Mouse (Mus musculus) brain, adult 2 months (tissue): ENCODE measurements around the gene C1qb.

ENCODE experiments used
- DNase-seq: peaks from one replicate; pipeline ENCODE4 v3.0.0; 2011; ENCODE audit warnings: low read depth, low spot score

C1qb gene

GRCm38 (mm10) chr4:136894821-136895220 lies 8.8 kb upstream of the C1qb start:
- no peak for DNase-seq

DNA sequence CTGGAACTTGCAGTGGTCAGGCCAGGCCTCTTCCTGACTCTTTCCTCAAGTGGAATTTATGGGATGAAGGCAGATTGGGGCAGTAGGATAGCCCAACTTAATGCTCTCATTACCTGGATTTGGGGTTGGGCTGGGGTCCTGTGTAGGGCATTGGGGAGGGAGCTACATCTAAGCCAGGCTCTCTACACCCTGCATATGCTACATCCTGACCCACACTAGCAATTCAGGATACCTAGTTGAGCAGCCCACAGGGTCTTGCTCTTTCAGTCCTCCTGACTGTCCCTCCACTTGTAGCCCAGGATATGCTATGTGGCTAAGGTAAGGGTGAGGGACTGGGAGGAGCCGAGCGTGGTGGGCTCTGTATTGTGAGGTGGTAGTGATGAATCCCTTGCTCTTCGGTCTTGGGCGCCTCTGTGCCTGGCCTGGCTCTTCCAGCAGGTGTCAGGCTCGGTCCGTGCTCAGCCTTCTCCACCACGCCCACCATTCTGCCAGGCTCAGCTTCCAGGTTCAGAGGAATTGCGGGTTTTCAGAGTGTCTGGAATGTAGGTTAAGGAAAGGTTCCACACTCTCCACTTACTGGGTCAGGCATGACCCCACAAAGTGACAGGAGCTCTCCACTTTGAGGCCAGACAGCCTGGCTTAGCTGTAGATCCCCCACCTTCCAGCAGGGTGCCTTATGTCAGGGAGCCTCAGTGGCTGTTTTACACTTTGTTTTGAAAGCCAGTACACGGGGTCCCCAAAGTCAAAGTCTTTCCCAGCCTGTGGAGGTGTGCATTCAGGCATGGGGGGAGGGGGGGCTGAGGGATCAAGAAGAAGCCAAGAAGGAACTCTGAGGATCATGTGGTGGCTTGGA lies 7.9 kb upstream of the C1qb start:
- DNase-seq = peak; percentile 71

DNA sequence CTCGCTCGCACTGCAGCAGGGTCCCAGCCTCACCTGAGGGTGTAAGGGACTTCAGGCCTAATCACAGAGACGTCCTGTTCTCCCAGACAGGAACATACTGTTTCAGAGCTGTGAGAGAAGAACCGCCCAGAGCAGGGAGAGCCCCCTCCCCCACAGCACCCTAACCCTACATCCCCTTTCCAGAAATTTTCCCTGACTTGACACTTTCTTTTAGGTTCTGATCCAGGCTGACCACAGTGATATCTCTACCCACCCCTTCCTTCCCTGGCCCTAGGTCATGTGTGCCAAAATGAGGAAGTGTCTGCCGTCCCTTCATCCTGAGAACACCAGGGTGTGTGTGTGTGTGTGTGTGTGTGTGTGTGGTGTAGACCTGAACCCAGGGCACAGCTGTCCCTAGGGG lies 6.8 kb upstream of the C1qb start, which contains the start of gene C1qc:
TSS of gene C1qc (minus strand) at position 255 of the 400 bp plus-strand sequence.
- peak; percentile 65 for DNase-seq

DNA sequence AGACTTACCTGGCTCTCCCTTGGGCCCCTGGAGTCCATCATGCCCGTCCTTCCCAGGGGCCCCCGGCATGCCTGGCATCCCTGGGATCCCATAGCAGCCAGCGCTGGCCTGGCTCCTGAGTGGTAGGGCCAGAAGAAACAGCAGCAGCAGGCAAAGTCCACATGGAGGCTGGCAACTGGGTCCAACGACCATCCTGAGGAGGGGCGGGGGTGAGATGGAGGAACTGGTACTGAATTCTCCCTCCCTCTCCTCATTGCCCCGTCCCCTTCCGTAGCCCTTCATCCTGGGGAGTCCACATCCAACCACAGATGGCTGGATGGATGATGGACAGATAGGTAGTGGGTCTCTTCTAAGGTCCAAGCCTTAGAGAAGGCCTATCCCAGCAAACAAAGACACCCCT lies 6.4 kb upstream of the C1qb start:
- DNase-seq = no peak

DNA sequence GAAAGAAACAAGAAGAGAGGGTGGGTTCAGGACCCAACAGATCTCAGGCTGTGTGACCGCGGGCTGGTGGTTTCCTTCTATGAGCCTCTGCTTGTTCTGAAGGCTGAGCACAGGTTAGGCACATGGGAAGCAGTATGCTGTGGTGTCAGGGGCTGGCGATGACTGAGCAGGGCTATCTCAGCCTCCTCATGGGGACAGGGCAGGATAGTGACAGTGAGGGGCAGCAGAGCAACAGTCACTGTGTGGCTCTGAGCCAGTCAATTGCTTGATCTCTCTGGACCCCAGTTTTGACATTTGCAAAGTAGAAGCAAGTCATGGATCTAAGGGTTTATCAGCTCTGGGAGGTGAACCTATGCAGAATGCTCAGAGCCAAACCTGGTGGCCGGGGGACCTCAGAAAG lies 5.1 kb upstream of the C1qb start:
- no peak for DNase-seq

- no peak for DNase-seq
Measured at GRCm38 (mm10) chr4:136889981-136890380, 4.0 kb upstream of the C1qb start.

DNA sequence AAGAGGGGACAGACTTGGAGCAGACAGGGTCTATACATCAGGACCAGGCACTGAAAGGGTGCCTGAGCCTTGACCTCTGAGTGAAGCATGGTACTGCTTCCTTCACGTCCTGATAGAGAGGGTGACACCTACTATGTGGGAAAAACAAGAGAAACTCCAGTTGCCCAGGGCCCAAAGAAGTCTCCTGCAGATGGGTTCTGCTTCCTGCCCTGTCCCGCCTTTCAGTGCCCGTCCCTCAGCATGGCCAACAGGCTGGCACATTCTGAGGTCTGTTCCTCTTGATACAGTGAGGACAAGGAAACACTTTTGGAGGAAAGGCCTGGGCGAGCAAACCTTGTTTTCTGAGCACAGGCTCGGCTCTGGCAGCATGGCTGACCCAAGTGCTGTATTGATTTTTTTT lies 1.7 kb upstream of the C1qb start:
- no peak for DNase-seq

DNA sequence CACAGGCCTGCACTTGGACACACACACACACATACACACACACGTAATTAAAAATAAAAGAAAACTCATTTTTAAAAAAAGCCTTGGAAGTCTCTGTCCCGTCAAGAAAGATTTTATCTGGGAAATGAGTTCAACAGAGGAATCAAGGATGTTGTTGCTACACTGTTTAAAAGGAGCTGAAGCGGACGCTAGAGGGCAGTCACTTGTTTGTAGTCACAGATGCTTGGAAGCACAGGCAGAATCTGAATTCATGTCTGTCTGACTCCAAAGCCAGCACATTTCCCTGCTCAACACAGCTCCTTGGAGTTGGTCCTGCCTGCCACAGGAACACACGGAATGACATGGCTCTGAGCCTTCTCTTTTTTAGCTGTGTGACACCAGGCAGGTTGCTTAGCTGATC lies 7.4 kb downstream of the C1qb start:
- DNase-seq = peak; percentile 62

DNA sequence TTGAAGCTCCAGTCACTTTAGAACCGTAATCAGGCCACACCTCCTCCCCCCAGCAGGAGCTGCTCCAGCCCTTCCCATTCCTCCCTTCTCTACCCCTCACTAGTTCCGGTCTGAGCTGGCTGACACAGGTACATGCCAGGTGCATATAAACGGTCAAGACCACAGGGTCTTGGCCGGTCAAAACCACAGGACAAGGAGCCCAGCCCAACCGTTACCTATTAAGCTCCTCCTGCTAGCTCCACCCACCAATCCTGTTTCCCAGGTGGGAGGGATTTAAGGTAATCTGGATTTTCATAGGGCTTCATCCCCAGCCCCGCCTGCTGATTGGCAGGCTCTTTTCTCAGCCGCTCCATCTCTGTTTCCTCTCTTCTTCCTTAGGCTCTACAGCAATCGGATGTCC lies 7.8 kb downstream of the C1qb start:
- peak; percentile 68 for DNase-seq

DNA sequence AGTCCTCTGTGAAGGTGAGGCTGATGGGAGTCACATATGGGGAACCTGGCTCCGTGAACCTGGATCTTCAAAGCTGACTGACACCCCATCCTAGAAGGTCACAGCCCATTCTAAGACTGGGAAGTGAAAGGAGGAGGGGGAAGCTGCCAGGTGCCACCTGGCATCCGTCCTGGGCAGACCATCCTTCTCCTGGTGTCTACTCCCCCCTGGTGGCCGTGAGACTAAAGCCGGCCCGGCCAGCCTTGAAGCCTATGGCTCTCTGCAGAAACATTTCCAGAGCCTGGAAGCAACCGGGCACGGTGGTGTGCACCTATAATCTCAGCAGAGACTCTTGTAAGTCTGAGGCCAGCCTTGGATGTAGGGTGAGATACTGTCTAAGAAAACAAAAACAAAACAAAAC lies 9.0 kb downstream of the C1qb start:
- DNase-seq = peak; percentile 61

DNA sequence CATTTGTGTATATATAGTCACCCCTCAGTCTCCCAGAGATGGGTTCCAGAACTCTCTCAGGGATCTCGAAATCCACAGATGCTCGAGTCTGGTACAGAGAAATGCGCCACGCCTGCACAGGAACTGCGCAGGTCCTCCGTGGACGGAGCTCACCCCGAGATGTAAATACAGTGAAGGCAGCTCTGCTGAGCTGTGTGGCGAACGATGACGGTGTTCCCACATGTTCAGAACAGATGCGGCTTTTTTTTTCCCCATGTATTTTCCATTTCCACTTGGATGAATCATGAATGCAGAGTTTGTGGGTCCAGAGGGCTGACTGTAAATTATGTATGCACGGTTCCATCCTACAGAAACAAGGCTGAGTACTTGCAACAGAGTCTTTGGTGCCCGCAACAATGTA lies 11.0 kb downstream of the C1qb start:
- DNase-seq = peak; percentile 47

- no peak for DNase-seq
Measured at GRCm38 (mm10) chr4:136868371-136868770, 17.6 kb downstream of the C1qb start.

GRCm38 (mm10) chr4:136867690-136868345 lies 18.2 kb downstream of the C1qb start:
- peak; percentile 10 for DNase-seq

- DNase-seq = no peak
Measured at GRCm38 (mm10) chr4:136865531-136865930, 20.5 kb downstream of the C1qb start.

- no peak for DNase-seq
Measured at GRCm38 (mm10) chr4:136864751-136865470, 21.1 kb downstream of the C1qb start.

GRCm38 (mm10) chr4:136863517-136863916 lies 22.5 kb downstream of the C1qb start:
- DNase-seq = peak; percentile 31

DNA sequence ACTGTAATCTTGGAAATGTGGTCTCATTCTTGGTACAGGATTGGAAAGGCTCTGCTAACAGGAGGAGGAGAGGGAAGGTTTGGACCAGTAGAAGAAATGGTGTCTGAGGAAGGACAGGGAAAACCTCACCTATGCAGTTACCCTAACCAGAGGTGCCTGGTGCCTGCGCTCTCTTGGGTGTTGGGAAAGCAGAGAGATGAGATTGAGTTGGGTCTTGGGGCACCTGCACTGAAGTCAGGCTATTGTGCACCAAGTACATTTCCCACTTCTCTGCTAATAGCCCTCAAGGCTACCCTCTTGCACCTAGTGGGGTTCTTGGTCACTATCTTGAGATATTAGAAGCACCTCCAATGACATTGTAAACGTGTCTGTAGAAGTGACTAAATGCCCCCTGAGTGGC lies 23.6 kb downstream of the C1qb start:
- no peak for DNase-seq

DNA sequence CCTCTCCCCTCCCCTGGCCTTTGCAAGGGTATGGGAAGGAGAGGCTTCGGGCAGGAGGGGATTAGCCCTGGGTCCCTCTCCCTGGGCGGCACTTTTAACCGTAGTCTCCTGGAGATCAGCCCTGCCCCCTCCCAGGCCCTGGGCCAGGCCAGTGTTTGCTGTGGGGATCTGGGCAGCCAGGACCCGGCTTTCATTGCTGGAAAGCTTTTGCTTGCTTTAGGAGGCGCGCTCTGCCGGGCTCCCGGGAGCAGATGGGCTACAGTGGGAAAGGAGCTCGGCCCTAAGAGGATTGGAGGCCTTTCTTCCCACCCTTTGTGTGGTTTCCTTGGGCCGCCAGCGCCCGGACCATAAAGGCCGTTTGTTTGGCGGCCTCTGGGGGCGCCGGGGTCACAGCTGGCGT lies 24.2 kb downstream of the C1qb start:
- no peak for DNase-seq

GRCm38 (mm10) chr4:136860022-136860421 lies 26.0 kb downstream of the C1qb start:
- DNase-seq = no peak

GRCm38 (mm10) chr4:136855081-136855480 lies 30.9 kb downstream of the C1qb start:
- DNase-seq = no peak

- DNase-seq = no peak
Measured at GRCm38 (mm10) chr4:136852989-136853388, 33.0 kb downstream of the C1qb start.

DNA sequence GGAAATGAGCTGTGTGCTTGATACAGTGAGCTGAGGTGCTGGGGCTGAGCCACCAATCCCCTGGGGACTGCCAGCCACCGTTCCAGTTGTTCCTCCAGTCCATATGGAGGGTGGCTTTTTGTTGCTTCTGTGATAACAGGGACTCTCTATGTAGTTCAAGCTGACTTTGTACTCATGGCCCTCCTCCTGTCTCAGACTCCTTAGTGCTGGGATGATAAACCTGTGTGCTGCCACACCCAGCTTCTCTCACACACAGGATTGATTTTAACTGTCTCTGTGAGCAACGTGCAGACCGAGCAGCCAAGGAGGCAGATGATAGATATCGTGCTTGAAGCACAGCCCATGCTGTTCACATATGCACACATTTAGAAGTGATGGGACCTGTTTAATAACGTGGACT lies 33.9 kb downstream of the C1qb start:
- DNase-seq = no peak
